Mouse (Mus musculus): ENCODE results near the gene Spata3.

DNA sequence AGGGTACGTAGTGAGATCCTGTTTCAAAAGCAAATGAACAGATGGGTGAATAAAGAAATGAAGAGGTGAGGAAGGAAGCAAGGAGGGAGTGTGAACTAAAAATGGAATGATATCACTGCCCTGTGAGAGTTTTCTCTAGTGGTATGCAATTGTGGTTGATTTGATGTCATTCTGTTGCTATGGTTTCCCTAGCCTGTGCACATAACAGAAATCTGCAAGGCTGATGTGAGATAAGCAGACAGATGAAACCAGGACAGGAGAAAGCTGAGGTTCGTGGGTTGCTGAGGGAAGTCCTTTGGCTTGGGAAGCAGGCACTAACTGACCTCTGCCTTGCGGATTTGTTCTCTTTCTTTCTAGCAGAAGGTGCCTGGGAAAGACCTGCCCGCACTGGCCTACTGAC is 31.6 kb downstream of the Spata3 start:
- TF ChIP-seq CTCF (IDR thresholded peaks at IDR 0.05): no peak
- TF ChIP-seq POLR2A (IDR thresholded peaks at IDR 0.05; ENCODE audit: insufficient read depth, low read depth, low read length): no peak

Data from heart, adult 2 months (tissue).